Mouse (Mus musculus): Measurements from ENCODE around the gene Aldh2. TPM values are rescaled to one million over a fixed set of nuclear protein-coding genes. Genes with fewer than 3 reads are reported as not detected.
A peak's percentile ranks its signal among the peaks of the same experiment; 100 is the strongest.
"Not testable (repeated sequence)": the region's sequence is repeated elsewhere in the genome, so short reads cannot be mapped to it uniquely, and the experiment has no call there.

Gene Aldh2
- 88.7 and 97.3 TPM in 2 replicates for polyA plus RNA-seq (2014; fragmentation: Nextera tagmentation; extraction: Ambion mirVana)

GRCm38 (mm10) chr5:121593451-121594401 is at the start of gene Aldh2:
Aldh2 (minus strand) TSS chr5:121593824.
- H3K27me3 ChIP-seq (replicated peaks; ENCODE audit: control insufficient read depth, insufficient read depth, low read length), result no peaks in the 10 kb centered on the region
- ATAC-seq (replicated peaks; ENCODE audit: low FRiP score) (peak; percentile 90), DNase-seq (ENCODE audit: low spot score) (peak; percentile 86)
- H3K9ac ChIP-seq (ENCODE audit: low read depth, low read length), result peak within 1 kb of the TSS; percentile 86
- no peaks in the 10 kb centered on the region for H3K36me3 ChIP-seq (ENCODE audit: control insufficient read depth, insufficient read depth, low read length)
- peaks cover 29% of the 10 kb centered on the region for H3K4me1 ChIP-seq (replicated peaks; ENCODE audit: control insufficient read depth, insufficient read depth, low read length)
- H3K9me3 ChIP-seq (ENCODE audit: control insufficient read depth, low read length), result no peaks in the 10 kb centered on the region
- H3K4me3 ChIP-seq (ENCODE audit: low read depth, low read length), result peak within 1 kb of the TSS; percentile 89
- 2% methylated on average over 47 of the region's 47 CpGs for WGBS
- H3K27ac ChIP-seq (ENCODE audit: low read depth, low read length), result peak within 1 kb of the TSS; percentile 88
- H3K4me2 ChIP-seq, result peak within 1 kb of the TSS; percentile 97

DNA sequence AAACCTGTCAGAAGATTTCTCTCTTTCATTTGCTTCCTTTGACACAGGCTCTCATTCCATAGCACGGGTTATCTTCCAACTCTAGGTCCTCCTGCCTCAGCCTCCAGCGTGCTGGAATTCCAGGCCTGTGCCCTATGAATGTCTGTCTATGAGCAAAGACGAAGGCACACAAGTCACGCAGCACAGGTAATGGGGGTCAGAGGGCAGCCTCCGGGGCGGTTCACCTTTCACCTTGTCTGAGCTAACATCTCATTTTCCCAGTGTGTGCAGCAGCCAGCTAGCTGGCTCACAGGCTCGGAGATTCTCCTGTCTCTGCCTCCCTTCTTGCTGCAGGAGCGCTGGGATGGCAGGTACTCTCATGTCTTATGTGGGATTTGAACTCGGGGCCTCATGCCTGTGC is 46.0 kb upstream of the Aldh2 start:
- Histone ChIP-seq H3K4me1 (replicated peaks; ENCODE audit: control insufficient read depth, insufficient read depth, low read length) (no peaks in the 10 kb centered on the region), H3K27ac (ENCODE audit: low read depth, low read length) (no peak overlapping the region), H3K9ac (ENCODE audit: low read depth, low read length) (no peak overlapping the region), H3K4me2 (no peak overlapping the region), H3K36me3 (ENCODE audit: control insufficient read depth, insufficient read depth, low read length) (no peaks in the 10 kb centered on the region), H3K27me3 (replicated peaks; ENCODE audit: control insufficient read depth, insufficient read depth, low read length) (no peaks in the 10 kb centered on the region), H3K9me3 (ENCODE audit: control insufficient read depth, low read length) (no peaks in the 10 kb centered on the region), H3K4me3 (ENCODE audit: low read depth, low read length) (no peak overlapping the region)
- ATAC-seq (replicated peaks; ENCODE audit: low FRiP score) (no peak), DNase-seq (ENCODE audit: low spot score) (no peak)
- 85% methylated on average over 9 of the region's 9 CpGs for WGBS

- H3K36me3 ChIP-seq (ENCODE audit: control insufficient read depth, insufficient read depth, low read length), result no peaks in the 10 kb centered on the region
- H3K4me2 ChIP-seq, result no peak overlapping the region
- no peak overlapping the region for H3K4me3 ChIP-seq (ENCODE audit: low read depth, low read length)
- 78% methylated on average over 6 of the region's 6 CpGs for WGBS
- H3K27ac ChIP-seq (ENCODE audit: low read depth, low read length), result no peak overlapping the region
- DNase-seq (ENCODE audit: low spot score) (no peak), ATAC-seq (replicated peaks; ENCODE audit: low FRiP score) (no peak)
- no peaks in the 10 kb centered on the region for H3K27me3 ChIP-seq (replicated peaks; ENCODE audit: control insufficient read depth, insufficient read depth, low read length)
- H3K9me3 ChIP-seq (ENCODE audit: control insufficient read depth, low read length), result no peaks in the 10 kb centered on the region
- no peaks in the 10 kb centered on the region for H3K4me1 ChIP-seq (replicated peaks; ENCODE audit: control insufficient read depth, insufficient read depth, low read length)
- no peak overlapping the region for H3K9ac ChIP-seq (ENCODE audit: low read depth, low read length)
Observed at GRCm38 (mm10) chr5:121637296-121637695, 43.7 kb upstream of the Aldh2 start.

- WGBS, result 80% methylated on average over 5 of the region's 5 CpGs
- H3K9me3 ChIP-seq (ENCODE audit: control insufficient read depth, low read length), result no peaks in the 10 kb centered on the region
- no peak overlapping the region for H3K9ac ChIP-seq (ENCODE audit: low read depth, low read length)
- no peak overlapping the region for H3K4me2 ChIP-seq
- H3K4me3 ChIP-seq (ENCODE audit: low read depth, low read length), result no peak overlapping the region
- ATAC-seq (replicated peaks; ENCODE audit: low FRiP score) (no peak), DNase-seq (ENCODE audit: low spot score) (no peak)
- no peaks in the 10 kb centered on the region for H3K27me3 ChIP-seq (replicated peaks; ENCODE audit: control insufficient read depth, insufficient read depth, low read length)
- no peak overlapping the region for H3K27ac ChIP-seq (ENCODE audit: low read depth, low read length)
- no peaks in the 10 kb centered on the region for H3K36me3 ChIP-seq (ENCODE audit: control insufficient read depth, insufficient read depth, low read length)
- H3K4me1 ChIP-seq (replicated peaks; ENCODE audit: control insufficient read depth, insufficient read depth, low read length), result no peaks in the 10 kb centered on the region
Observed at GRCm38 (mm10) chr5:121634668-121635067, 41.0 kb upstream of the Aldh2 start.

GRCm38 (mm10) chr5:121632804-121633203 is 39.2 kb upstream of the Aldh2 start:
- Histone ChIP-seq H3K4me3 (ENCODE audit: low read depth, low read length) (no peak overlapping the region), H3K4me2 (no peak overlapping the region), H3K4me1 (replicated peaks; ENCODE audit: control insufficient read depth, insufficient read depth, low read length) (no peaks in the 10 kb centered on the region), H3K9me3 (ENCODE audit: control insufficient read depth, low read length) (no peaks in the 10 kb centered on the region), H3K27ac (ENCODE audit: low read depth, low read length) (no peak overlapping the region), H3K27me3 (replicated peaks; ENCODE audit: control insufficient read depth, insufficient read depth, low read length) (no peaks in the 10 kb centered on the region), H3K9ac (ENCODE audit: low read depth, low read length) (no peak overlapping the region), H3K36me3 (ENCODE audit: control insufficient read depth, insufficient read depth, low read length) (no peaks in the 10 kb centered on the region)
- ATAC-seq (replicated peaks; ENCODE audit: low FRiP score) (no peak), DNase-seq (ENCODE audit: low spot score) (no peak)
- WGBS, result 38% methylated on average over 3 of the region's 3 CpGs

DNA sequence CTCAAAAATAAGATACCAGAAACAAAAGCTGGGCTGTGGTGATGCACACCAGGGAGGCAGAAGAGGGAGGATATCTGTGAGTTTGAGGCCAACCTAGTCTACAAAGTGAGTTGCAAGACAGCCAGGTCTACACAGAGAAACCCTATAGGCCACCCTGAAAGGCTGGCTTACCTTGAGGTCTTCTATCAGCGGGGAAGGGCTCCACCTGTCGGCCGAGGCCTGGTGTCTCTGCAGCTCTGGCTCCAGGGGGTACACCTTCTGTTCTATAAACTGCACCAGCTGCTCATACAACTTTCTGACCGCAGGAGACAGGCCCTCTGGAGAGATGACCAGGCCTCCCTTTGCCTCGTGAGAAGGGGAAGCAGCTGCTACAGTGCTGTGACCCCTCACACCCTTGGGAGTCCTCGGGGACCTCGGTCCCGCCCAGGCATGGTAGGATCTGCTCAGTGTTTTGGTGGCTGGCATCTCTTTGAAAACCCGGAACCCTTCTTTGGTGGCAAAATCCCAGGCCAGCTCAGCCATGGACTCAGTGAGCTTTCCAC is 37.6 kb upstream of the Aldh2 start:
- not testable (repeated sequence) for H3K27ac ChIP-seq (ENCODE audit: low read depth, low read length); H3K27me3 ChIP-seq (replicated peaks; ENCODE audit: control insufficient read depth, insufficient read depth, low read length); H3K36me3 ChIP-seq (ENCODE audit: control insufficient read depth, insufficient read depth, low read length); ATAC-seq (replicated peaks; ENCODE audit: low FRiP score); H3K9ac ChIP-seq (ENCODE audit: low read depth, low read length); H3K9me3 ChIP-seq (ENCODE audit: control insufficient read depth, low read length); H3K4me1 ChIP-seq (replicated peaks; ENCODE audit: control insufficient read depth, insufficient read depth, low read length); H3K4me3 ChIP-seq (ENCODE audit: low read depth, low read length); DNase-seq (ENCODE audit: low spot score); H3K4me2 ChIP-seq
- WGBS, result 62% methylated on average over 9 of the region's 9 CpGs

DNA sequence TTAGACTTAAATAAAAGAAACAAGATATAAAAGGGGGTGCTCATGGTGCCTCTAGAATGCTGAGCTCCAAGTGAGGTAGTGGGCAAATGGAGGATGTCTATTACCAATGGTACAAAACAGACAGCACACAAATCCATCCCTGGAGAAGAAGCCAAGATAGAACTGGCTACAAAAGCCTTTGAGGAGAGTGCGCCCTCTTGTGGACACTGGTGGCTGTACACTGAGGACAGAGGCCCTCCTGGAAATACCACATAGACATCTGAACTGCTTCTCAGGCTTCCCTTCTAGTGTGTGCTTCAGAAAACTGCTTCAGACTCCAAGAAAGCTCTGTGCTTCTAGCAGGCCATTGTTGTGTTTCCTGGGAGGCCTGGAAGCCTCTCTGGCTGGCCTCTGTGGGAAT is 34.2 kb upstream of the Aldh2 start:
- 0% methylated on average over 1 of the region's 1 CpGs for WGBS
- no peak overlapping the region for H3K4me3 ChIP-seq (ENCODE audit: low read depth, low read length)
- H3K27me3 ChIP-seq (replicated peaks; ENCODE audit: control insufficient read depth, insufficient read depth, low read length), result no peaks in the 10 kb centered on the region
- no peaks in the 10 kb centered on the region for H3K9me3 ChIP-seq (ENCODE audit: control insufficient read depth, low read length)
- no peaks in the 10 kb centered on the region for H3K4me1 ChIP-seq (replicated peaks; ENCODE audit: control insufficient read depth, insufficient read depth, low read length)
- DNase-seq (ENCODE audit: low spot score) (peak; percentile 61), ATAC-seq (replicated peaks; ENCODE audit: low FRiP score) (no peak)
- H3K36me3 ChIP-seq (ENCODE audit: control insufficient read depth, insufficient read depth, low read length), result no peaks in the 10 kb centered on the region
- H3K4me2 ChIP-seq, result no peak overlapping the region
- no peak overlapping the region for H3K27ac ChIP-seq (ENCODE audit: low read depth, low read length)
- H3K9ac ChIP-seq (ENCODE audit: low read depth, low read length), result no peak overlapping the region

DNA sequence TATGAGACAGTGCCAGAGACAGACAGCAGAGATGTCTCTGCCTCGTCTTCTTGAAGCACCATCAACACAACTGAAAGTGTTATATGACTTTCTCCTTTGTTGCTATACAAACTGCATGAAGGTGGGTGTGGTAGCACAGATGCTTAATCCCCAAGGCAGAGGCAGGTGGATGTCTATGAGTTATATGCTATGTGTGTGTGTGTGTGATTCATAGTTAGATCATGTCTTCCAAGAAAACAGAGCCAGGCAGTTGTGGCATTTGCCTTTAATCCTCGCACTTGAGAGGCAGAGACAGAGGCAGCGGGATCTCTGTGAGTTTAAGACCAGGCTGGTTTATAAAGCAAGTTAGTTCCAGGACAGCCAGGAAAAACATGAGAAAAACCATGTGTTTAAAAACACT is 29.6 kb upstream of the Aldh2 start:
- no peak for DNase-seq (ENCODE audit: low spot score)
- ATAC-seq (replicated peaks; ENCODE audit: low FRiP score), result no peak
- Histone ChIP-seq H3K27me3 (replicated peaks; ENCODE audit: control insufficient read depth, insufficient read depth, low read length) (no peaks in the 10 kb centered on the region), H3K4me1 (replicated peaks; ENCODE audit: control insufficient read depth, insufficient read depth, low read length) (peaks cover 4% of the 10 kb centered on the region; the same call in 1 of the 2 replicates), H3K9me3 (ENCODE audit: control insufficient read depth, low read length) (no peaks in the 10 kb centered on the region), H3K36me3 (ENCODE audit: control insufficient read depth, insufficient read depth, low read length) (no peaks in the 10 kb centered on the region), H3K27ac (ENCODE audit: low read depth, low read length) (no peak overlapping the region), H3K4me3 (ENCODE audit: low read depth, low read length) (no peak overlapping the region), H3K9ac (ENCODE audit: low read depth, low read length) (no peak overlapping the region), H3K4me2 (no peak overlapping the region)
- 90% methylated on average over 3 of the region's 3 CpGs for WGBS

Measured in liver, embryonic 11.5 days (tissue).